Mouse (Mus musculus) liver, embryonic 15.5 days (tissue): ENCODE results near the gene Gtdc1. TPM values are rescaled to one million over a fixed set of nuclear protein-coding genes. Genes with fewer than 3 reads are reported as not detected.

Source experiments
- ATAC-seq: fragments of 200-750 bp; cut with Nextera tagmentation; 2 replicates; pipeline ENCODE4 v1.8.0; 2017; ENCODE audit warnings: moderate number of reproducible peaks, mild to moderate bottlenecking, moderate library complexity; ENCODE audit not compliant: insufficient read depth
- H3K27ac ChIP-seq: fragments of 300-500 bp; sonication (generic); replicated peaks from 2 replicates; pipeline ENCODE4 v1.5.1; 2015; ENCODE audit warnings: mild to moderate bottlenecking, inconsistent platforms
- H3K27me3 ChIP-seq: fragments of 300-500 bp; sonication (generic); 2 replicates; pipeline ENCODE4 v1.6.1; 2015; ENCODE audit warnings: mild to moderate bottlenecking, inconsistent platforms
- H3K36me3 ChIP-seq: fragments of 300-500 bp; sonication (generic); replicated peaks from 2 replicates; pipeline ENCODE4 v1.6.1; 2015; ENCODE audit warnings: moderate library complexity, mild to moderate bottlenecking, inconsistent platforms
- H3K4me1 ChIP-seq: fragments of 300-500 bp; sonication (generic); replicated peaks from 2 replicates; pipeline ENCODE4 v1.6.1; 2015; ENCODE audit warnings: inconsistent platforms
- H3K4me2 ChIP-seq: fragments of 300-500 bp; sonication (generic); 2 replicates; pipeline ENCODE4 v1.6.1; 2015; ENCODE audit warnings: moderate library complexity, mild to moderate bottlenecking, inconsistent platforms
- H3K4me3 ChIP-seq: fragments of 300-500 bp; sonication (generic); replicated peaks from 2 replicates; pipeline ENCODE4 v1.5.1; 2015; ENCODE audit warnings: mild to moderate bottlenecking, inconsistent platforms
- H3K9ac ChIP-seq: fragments of 300-500 bp; sonication (generic); 2 replicates; pipeline ENCODE4 v1.6.1; 2015; ENCODE audit warnings: moderate library complexity, mild to moderate bottlenecking, inconsistent platforms
- H3K9me3 ChIP-seq: fragments of 300-500 bp; sonication (generic); replicated peaks from 2 replicates; pipeline ENCODE4 v1.6.1; 2016; ENCODE audit warnings: inconsistent platforms
- WGBS: fragments of 180-500 bp; shearing (Covaris S2); methylation state at CpG from one replicate; pipeline ENCODE4 v1.1.7; 2015; ENCODE audit warnings: mixed read lengths; ENCODE audit not compliant: insufficient replicate concordance; 5-methylcytosine and 5-hydroxymethylcytosine counted together
- polyA plus RNA-seq: library from polyadenylated mRNA; unstranded; fragments of >200 nt; fragmentation: Nextera tagmentation; extraction: Ambion mirVana; gene quantifications from 2 replicates; pipeline ENCODE4 v1.2.1, GENCODE M21; 2015

Gene Gtdc1
- polyA plus RNA-seq, 1 experiment from 2014 or later, result 4.0 TPM

DNA sequence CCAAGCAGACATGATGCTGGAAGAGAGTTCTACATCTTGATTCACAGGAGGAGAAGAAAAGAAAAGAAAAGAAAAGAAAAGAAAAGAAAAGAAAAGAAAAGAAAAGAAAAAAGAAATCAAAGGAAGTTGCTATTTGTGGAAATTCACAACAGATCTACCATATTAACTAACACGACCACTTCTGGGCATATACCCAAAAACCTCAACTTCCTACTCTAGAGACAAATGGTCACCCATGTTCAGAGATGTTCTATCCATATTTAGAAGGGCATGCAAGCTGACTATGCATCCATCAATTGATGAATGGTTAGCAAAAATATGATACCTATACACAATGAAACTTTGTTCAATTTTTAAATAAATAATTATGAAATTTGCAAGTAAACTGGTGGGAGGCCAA, 79.3 kb downstream of the Gtdc1 start:
- no peaks in the 10 kb centered on the region for H3K4me1 ChIP-seq
- H3K36me3 ChIP-seq, result no peaks in the 10 kb centered on the region
- no peak overlapping the region for H3K4me3 ChIP-seq
- no peak overlapping the region for H3K9ac ChIP-seq
- 37% methylated on average over 1 of the region's 1 CpGs for WGBS
- no peak overlapping the region for H3K27ac ChIP-seq
- no peaks in the 10 kb centered on the region for H3K27me3 ChIP-seq
- no peak for ATAC-seq
- H3K9me3 ChIP-seq, result no peaks in the 10 kb centered on the region
- no peak overlapping the region for H3K4me2 ChIP-seq

DNA sequence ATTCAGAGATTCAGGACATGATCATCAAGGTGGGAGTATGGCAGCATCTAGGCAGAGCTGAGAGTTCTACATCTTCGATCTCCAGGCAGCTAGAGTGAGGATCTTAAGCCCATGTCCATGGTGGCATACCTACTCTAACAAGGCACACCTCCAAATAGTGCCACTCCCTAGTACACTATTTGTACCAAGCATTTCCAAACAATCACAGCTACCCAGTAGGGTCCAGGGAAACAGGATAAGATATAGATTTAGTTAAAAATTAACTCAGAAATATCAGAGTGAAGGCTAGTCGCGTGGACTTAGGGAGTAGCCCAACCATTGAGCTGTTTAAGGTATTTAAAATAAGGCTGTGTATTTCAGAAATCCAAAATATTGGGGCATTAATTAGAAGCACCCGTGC, 82.0 kb downstream of the Gtdc1 start:
- WGBS, result 76% methylated on average over 4 of the region's 4 CpGs
- H3K9me3 ChIP-seq, result no peaks in the 10 kb centered on the region
- no peak overlapping the region for H3K9ac ChIP-seq
- H3K36me3 ChIP-seq, result no peaks in the 10 kb centered on the region
- ATAC-seq, result no peak
- no peaks in the 10 kb centered on the region for H3K4me1 ChIP-seq
- no peak overlapping the region for H3K27ac ChIP-seq
- H3K4me2 ChIP-seq, result no peak overlapping the region
- no peak overlapping the region for H3K4me3 ChIP-seq
- H3K27me3 ChIP-seq, result no peaks in the 10 kb centered on the region

DNA sequence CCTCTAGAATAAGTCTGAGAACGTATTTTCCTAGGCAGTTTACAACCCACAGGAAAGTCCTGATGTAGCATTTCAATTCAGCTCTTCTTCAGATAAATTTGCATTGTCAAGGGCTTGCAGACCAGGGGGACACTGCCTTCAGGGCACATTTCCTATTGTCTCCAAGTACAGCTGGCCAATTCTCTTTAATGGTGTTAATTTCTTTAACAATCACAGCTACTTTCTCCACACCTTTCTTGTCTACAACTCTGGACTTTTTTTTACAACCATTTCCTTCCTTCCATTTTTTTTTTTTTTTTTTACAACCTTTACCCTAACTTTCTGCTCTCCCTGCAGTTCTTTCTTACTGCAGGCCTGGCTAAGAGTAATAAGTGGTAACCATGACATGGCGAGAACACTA, 97.7 kb downstream of the Gtdc1 start:
- no peak for ATAC-seq
- Histone ChIP-seq H3K4me3 (no peak overlapping the region), H3K9me3 (no peaks in the 10 kb centered on the region), H3K4me2 (no peak overlapping the region), H3K36me3 (no peaks in the 10 kb centered on the region), H3K9ac (no peak overlapping the region), H3K27ac (no peak overlapping the region), H3K27me3 (no peaks in the 10 kb centered on the region), H3K4me1 (no peaks in the 10 kb centered on the region)
- 60% methylated on average over 2 of the region's 2 CpGs for WGBS

DNA sequence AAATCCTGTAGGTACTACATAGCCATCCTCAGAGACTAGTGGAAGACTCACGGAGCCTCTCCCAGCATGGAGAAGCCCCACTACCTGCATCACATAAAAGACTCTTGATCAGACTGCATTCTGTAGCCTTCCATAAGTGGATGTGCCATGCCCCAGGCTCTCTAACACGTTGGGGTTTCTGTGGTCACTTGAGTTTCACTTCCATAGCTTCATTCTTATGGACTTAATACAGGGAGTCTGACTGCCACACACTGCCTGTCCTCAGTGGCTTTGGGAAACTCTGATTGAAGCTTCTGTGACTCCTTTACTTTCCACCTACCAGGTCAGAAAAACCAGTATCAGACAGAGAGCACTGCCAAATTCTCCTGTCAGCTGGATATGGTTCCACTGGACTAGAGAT, 98.1 kb downstream of the Gtdc1 start:
- Histone ChIP-seq H3K27ac (no peak overlapping the region), H3K36me3 (no peaks in the 10 kb centered on the region), H3K9ac (no peak overlapping the region), H3K4me2 (no peak overlapping the region), H3K9me3 (no peaks in the 10 kb centered on the region), H3K4me1 (no peaks in the 10 kb centered on the region), H3K4me3 (no peak overlapping the region), H3K27me3 (no peaks in the 10 kb centered on the region)
- no peak for ATAC-seq
- WGBS, result 58% methylated on average over 2 of the region's 2 CpGs

DNA sequence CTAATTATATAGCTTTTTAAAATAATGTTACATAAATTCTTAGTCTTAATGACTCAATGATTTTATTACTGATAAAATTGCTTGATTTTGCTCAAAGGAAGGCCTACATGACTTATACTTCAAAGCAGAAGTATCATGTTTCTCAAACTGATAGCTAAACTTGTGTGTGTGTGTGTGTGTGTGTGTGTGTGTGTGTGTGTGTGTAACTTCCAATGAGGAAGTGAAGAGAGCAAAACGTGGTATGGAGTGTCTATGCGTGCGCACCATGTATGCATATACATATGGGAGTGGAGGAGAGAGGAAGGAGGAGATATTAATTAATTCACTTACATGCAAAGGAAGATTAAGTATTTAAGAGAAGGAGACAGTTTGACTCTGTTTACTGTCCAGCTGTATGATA, 100.8 kb downstream of the Gtdc1 start:
- H3K9me3 ChIP-seq, result no peaks in the 10 kb centered on the region
- WGBS, result 66% methylated on average over 3 of the region's 3 CpGs
- H3K4me3 ChIP-seq, result no peak overlapping the region
- H3K27me3 ChIP-seq, result no peaks in the 10 kb centered on the region
- H3K4me2 ChIP-seq, result no peak overlapping the region
- no peaks in the 10 kb centered on the region for H3K36me3 ChIP-seq
- no peak for ATAC-seq
- no peak overlapping the region for H3K27ac ChIP-seq
- H3K4me1 ChIP-seq, result no peaks in the 10 kb centered on the region
- H3K9ac ChIP-seq, result no peak overlapping the region

DNA sequence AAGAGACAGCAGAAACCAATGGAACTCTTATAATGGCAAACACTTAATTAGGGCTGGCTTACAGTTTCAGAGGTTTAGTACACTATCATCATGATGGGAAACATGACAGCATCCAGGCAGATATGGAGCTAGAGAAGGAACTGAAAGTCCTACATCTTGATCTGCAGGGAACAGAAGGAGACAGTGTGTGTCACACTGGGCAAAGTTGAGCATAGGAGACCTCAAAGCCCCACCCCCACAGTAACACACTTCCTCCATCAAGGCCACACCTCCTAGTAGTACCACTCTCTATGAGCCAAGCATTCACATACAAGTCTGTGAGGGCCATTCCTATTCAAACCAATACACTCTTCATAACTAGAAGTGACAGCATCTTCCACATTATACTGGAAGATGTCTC, 109.7 kb downstream of the Gtdc1 start:
- Histone ChIP-seq H3K4me1 (no peaks in the 10 kb centered on the region), H3K4me3 (no peak overlapping the region), H3K27me3 (no peaks in the 10 kb centered on the region), H3K9me3 (no peaks in the 10 kb centered on the region), H3K27ac (no peak overlapping the region), H3K36me3 (no peaks in the 10 kb centered on the region), H3K4me2 (no peak overlapping the region), H3K9ac (no peak overlapping the region)
- ATAC-seq, result no peak

DNA sequence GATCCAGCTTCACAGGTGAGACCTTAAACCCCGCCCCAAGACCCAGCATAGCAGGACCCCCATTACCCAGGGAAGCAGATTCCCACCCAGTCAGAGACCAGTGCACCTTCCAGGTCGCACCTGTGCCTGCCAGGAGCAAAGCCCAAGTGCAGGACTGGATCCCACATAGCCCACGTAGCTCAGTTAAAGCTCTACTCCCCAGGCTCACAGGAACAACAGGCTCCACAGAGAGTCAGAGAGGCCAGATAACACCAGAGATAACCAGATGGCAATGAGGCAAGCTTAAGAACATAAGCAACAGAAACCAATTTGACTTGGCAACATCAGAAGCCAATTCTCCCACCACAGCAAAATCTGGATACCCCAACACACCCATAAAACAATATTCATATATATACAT, 113.7 kb downstream of the Gtdc1 start:
- H3K4me3 ChIP-seq, result no peak overlapping the region
- ATAC-seq, result no peak
- no peaks in the 10 kb centered on the region for H3K4me1 ChIP-seq
- no peaks in the 10 kb centered on the region for H3K27me3 ChIP-seq
- H3K4me2 ChIP-seq, result no peak overlapping the region
- 46% methylated on average over 3 of the region's 3 CpGs for WGBS
- no peak overlapping the region for H3K9ac ChIP-seq
- H3K36me3 ChIP-seq, result no peaks in the 10 kb centered on the region
- H3K27ac ChIP-seq, result no peak overlapping the region
- no peaks in the 10 kb centered on the region for H3K9me3 ChIP-seq

DNA sequence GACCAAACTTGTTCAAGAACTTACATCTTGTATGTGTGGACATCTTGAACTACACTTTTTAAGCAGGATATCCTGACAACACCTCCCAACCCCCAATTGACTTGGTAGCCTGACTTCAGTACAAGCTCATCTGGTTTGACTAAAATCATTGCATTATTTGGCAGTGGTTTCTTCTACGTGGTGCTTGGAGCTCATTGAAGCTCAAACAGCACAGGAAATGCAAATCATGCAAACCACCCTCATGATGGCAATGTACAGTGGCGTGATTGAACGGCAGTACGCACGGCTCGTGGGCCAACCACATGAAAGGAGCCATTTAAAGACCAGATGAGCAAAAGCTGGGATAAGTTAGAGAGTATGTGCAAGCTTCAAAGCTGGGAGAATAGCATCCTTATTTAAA, 123.0 kb downstream of the Gtdc1 start:
- WGBS, result 75% methylated on average over 6 of the region's 6 CpGs
- Histone ChIP-seq H3K36me3 (no peaks in the 10 kb centered on the region), H3K9me3 (no peaks in the 10 kb centered on the region), H3K4me2 (no peak overlapping the region), H3K27ac (no peak overlapping the region), H3K4me1 (no peaks in the 10 kb centered on the region), H3K9ac (no peak overlapping the region), H3K4me3 (no peak overlapping the region), H3K27me3 (no peaks in the 10 kb centered on the region)
- no peak for ATAC-seq

DNA sequence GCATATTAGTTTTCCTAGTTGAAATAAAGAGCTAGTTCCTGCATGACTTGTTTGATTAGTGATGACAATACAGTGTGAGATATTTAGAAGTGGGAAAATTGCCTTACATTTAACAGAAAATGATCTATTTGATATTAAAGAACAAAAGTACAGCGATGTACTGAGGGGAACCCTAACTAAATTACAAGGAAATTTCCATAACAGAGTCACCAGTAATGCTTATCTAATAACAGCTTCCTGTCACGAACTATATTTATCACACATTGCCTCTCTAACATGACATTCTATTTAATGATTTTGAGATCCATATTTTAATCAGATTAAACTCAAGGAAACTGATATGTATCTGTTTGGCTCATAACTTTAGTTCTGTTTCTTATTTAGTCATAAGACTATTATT, 126.1 kb downstream of the Gtdc1 start:
- H3K4me3 ChIP-seq, result no peak overlapping the region

DNA sequence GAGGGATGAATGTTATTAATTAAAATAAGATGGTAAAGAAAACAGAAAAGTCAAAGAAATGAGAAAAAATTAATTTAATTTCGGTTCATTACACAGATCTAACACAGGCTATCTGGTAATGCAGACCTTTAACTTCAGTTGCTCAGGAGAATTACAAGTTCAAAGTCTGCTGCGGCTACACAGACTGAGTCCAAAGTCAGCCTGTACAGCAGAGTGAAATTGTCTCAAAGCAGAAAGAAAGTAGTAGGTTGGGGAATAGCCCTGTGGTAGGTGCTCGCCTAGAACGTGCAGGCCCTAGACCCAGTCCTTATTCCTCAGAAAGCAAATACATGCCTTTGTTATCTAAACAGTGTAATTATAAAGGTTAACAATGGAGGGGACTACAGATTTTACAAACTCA, 135.6 kb downstream of the Gtdc1 start:
- Histone ChIP-seq H3K27ac (no peak overlapping the region), H3K36me3 (no peaks in the 10 kb centered on the region), H3K4me1 (no peaks in the 10 kb centered on the region), H3K4me3 (no peak overlapping the region), H3K9me3 (no peaks in the 10 kb centered on the region), H3K27me3 (no peaks in the 10 kb centered on the region), H3K4me2 (no peak overlapping the region), H3K9ac (no peak overlapping the region)
- WGBS, result 71% methylated on average over 4 of the region's 4 CpGs
- ATAC-seq, result no peak

More for the DNA sequence above, 126.1 kb downstream of the Gtdc1 start:
- H3K27ac ChIP-seq, result no peak overlapping the region
- H3K9me3 ChIP-seq, result no peaks in the 10 kb centered on the region
- WGBS, result 43% methylated on average over 2 of the region's 2 CpGs
- H3K27me3 ChIP-seq, result no peaks in the 10 kb centered on the region
- H3K9ac ChIP-seq, result no peak overlapping the region
- H3K4me1 ChIP-seq, result no peaks in the 10 kb centered on the region
- ATAC-seq, result no peak
- no peaks in the 10 kb centered on the region for H3K36me3 ChIP-seq
- H3K4me2 ChIP-seq, result no peak overlapping the region

DNA sequence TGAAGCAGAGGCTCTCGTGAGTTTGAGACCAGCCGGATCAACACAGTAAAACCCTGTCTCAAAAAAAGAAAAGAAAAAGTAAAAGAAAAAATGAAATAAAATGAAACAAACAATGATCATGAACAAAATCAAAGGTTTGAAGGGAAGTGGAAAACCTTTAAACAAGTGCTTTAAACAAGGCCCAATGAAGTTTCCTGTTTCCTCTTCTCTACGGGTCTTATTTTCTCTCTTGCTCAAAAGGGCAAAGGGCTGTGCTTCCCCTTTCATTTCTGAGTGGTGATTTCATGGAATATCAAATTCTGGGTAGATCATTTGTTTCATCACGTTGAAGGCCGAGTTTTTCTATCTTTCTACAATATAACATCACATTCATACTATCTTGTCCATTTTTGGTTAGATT, 136.3 kb downstream of the Gtdc1 start:
- no peak for ATAC-seq
- Histone ChIP-seq H3K9me3 (no peaks in the 10 kb centered on the region), H3K27ac (no peak overlapping the region), H3K36me3 (no peaks in the 10 kb centered on the region), H3K4me1 (no peaks in the 10 kb centered on the region), H3K4me3 (no peak overlapping the region), H3K9ac (no peak overlapping the region), H3K4me2 (no peak overlapping the region), H3K27me3 (no peaks in the 10 kb centered on the region)
- 60% methylated on average over 5 of the region's 5 CpGs for WGBS

DNA sequence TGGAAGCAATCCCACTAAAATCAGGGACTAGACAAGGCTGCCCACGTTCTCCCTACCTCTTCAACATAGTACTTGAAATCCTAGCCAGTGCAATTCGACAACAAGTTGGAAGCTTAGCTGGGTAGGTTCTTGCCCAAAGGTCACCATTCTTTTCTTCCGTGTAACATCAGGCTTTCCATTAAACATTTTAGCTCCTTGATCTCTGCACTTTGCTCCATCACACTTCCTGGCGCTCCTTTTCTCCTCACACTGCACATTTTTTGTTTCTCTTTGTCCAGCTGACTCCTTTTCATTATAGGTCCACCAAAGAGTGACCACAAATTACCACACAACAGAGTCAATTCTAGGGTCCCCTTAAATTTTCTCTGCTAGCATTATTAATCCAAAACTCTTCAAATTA, 144.7 kb downstream of the Gtdc1 start:
- Histone ChIP-seq H3K27ac (no peak overlapping the region), H3K27me3 (no peaks in the 10 kb centered on the region), H3K9ac (no peak overlapping the region), H3K9me3 (no peaks in the 10 kb centered on the region), H3K4me1 (no peaks in the 10 kb centered on the region), H3K4me2 (no peak overlapping the region), H3K36me3 (no peaks in the 10 kb centered on the region), H3K4me3 (no peak overlapping the region)
- ATAC-seq, result no peak
- 82% methylated on average over 4 of the region's 4 CpGs for WGBS
